Mouse (Mus musculus) CD4-positive helper T cell, adult 2 months (primary cell): Measurements from ENCODE around the gene Tnni2.
A peak's percentile ranks its signal among the peaks of the same experiment; 100 is the strongest.

ENCODE experiments used
- DNase-seq: peaks from one replicate; pipeline ENCODE4 v3.0.0-alpha.2; 2012; ENCODE audit warnings: low read depth, missing footprints, low spot score

Tnni2 gene

DNA sequence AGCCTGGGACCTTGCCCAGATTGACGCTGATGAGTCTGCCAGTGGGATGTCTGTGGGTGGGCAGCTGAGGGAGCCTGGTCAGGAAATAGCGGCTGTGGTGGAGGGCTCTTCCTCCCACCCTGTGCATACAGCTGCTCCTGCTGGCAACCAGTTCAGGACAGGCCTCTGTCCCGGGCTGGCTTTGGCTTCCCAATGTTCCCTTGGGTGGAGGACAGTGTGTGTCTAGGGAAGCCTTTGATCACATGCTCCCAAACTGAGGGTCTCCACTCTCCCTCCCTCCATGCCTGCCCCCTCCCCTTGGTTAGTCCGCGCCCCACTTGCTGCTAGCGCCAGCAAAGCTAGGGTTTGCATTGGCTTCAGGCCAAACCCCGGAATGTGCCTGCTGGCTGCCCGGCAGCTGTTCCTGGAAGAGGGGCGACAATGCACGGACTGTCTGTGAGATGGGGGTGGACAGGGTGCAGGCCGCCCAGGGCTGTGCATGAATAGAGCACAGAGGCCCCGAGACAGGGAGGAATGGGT is 11.4 kb upstream of the Tnni2 start:
- no peak for DNase-seq

DNA sequence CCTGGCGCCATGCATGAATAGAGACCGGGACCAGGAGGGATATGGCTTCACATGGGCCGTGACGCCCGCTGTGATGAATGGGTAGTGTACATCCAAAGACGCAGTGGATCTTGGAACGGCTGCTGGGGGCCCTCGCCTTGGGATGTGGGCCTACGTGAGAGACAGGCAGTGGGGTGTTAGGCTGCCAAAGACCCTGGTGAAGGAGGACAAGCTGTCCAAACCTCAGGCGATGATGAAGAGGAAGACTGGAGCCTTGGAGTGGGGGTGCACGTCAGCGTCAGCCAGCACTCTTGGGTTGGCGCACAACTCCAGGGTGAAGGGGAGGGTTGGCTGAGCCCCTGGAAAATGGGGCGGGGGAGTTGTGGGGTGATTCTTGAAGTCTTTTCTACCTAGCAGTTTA is 10.5 kb upstream of the Tnni2 start:
- DNase-seq: no peak

DNA sequence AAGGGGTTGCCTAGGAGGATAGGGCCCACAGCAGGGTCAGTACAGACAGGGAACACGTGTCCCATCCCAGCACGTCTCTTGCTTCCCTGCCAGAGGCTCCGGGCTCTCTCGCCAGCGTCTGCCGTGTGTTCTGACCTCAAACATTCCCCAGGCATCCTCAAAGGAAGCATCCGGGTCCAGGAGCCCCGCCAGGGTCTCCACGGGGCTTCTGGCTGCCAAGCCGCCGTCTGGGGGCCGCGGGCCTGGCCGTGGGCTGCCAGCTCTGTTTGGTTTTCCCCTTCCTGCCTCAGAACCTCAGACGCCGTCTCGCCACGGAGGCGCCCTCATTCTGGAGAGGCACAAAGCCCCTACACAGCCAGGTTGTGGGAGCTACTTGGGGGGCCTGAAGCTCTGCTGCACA is 8.0 kb upstream of the Tnni2 start:
- no peak for DNase-seq

DNA sequence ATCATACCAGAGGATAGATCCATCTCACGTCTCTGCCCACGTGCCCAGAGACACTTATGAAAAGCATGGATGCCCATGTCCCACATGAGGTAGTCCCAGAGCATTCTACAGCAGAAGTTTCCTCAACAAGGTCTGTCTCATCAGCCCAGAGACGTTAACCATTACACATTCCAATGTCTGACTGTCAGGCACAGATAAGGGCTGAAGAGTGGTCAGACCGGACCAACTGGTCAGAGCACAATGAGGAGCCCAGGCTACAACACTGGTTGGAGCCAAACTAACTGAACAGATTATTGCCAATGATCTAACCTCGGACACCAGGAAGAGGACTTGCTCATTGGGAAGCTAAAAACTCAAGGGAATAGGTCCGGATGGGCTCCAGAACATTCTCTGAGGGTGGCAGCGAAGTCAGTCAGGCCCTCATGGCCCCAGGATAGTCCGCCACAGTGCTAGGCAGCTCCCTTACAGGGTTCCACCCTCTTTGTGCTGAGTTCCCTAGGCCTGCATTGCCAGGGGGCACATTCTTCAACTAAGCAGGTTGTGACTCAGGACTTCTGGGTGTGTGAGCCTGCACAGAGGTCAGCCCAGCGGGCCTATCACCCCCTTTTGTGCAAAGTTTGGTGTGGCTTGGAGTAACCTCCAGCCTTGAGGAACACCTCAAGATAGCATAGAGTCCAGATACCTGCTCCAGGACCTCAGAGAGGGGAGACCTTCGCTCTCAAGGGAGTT is 7.3 kb upstream of the Tnni2 start, which contains the start of gene Syt8:
Gene Syt8 (plus strand): TSS at position 714 of the 729 bp plus-strand sequence.
- no peak for DNase-seq

DNA sequence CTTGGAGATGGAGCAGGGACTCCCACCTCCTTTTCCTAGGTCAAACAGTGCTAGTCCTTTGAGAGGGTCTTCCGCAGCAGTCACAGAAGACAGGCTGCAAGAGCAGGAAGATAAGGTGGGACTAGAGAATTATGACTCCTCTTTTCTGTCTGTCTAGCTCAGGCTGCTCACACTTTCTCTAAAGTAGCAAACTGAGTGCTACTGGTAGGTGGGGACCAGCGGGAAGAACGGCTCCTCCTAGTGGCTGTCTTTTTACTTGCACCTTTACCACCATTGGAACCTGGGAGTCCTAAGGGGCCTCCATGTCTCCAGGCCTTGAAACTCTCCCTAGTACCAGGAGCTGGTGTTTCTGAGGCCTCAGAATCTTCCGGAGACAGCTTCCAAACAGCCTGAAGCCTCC is 6.1 kb upstream of the Tnni2 start:
- DNase-seq: peak; percentile 71

DNA sequence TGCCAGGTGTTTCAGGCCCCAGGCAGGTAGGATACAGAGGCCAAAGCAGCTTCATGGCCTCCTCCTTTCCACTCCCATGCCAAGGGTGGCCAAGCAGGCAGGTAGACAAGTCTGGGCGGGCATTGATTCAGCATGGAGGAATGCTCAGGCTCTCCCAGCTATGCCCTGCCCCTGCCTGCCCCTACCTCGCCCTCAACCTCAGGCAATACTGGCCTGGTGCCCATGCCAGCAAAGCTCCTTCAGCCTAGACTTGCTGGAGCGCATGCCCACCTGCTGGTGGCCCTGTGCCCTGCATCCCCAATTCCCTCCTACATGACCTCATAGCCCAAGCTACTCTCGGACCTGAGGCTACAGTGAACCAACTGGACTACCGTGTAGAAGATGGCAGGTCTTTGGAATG is 4.3 kb upstream of the Tnni2 start:
- DNase-seq: no peak

DNA sequence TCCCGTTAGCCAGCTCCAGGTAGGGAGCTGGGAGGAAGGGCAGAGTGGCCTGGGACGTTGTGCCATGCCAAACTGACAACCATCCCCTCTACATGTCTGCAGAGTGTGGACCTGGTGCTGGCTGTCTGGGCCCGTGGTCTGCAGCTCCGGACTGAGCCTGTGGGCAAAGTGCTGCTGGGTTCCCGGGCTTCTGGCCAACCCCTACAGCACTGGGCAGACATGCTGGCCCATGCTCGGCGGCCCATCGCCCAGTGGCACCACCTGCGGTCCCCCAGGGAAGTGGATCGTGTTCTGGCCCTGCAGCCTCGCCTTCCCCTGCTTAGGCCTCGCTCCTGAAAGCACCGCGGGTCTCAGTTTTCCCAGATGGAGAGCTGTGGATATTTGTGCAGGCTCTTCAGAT is 1.6 kb upstream of the Tnni2 start:
- no peak for DNase-seq

DNA sequence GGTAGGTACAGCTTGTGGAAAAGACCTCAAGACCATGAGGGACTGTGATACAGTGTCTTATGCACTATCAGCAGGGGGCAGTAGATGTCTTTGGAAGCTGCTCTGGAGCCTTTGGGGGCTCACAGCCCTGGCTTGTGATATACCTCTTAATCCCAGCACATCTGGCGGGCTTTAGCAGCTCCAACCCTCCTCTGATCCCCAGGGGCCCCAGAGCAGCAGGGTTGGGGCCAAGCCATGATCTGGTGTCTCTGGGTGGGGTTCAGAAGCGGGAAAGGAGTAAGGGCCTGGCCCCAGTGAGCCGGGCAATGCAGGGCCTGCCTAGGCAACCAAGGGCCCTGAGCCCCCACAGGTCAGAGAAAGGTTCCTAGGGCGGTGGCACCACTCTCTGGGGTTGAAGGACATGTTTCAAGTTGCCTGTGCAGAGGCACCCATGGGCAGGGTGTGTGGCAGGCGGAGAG is 922 bp upstream of the Tnni2 start:
- peak; percentile 37 for DNase-seq

DNA sequence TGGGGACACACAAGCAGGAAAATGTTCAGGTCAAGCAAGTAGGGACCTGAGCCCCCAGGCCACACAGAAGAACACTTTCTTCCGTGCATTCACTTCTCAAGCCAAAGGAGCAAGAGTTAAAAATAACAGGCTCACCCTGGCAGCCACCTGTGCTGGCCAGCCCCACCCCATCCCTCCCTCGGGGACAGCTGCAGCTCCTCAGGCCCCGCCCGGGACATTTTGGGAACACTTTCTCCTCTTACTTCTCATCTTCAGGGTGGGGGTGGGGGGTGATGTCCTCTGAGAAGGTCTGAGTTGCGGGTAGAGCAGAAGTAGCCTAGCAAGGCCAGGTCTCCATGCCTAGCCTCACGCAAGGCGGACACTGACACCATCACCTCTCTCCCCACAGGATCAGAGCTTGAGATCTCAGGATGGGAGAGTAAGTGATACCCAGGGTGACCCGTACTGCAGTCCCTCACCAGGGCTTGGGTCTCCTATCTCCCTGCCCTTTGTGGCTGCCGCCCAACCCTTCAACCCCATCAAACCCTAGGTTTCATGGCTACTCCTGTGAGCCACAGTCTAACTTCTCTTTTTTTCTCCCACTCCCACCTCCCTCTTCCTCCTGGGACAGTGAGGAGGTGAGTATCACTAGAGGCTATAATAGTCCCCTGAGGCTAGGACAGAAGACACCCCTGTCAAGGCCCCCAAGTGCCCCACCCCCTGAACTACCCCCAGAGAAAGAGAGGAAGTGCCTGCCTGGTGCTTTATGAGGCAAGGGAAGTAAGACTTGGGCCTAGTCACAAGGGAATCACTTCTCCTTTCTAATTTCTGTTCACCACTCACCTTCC is 686 bp downstream of the Tnni2 start:
- DNase-seq: no peak

DNA sequence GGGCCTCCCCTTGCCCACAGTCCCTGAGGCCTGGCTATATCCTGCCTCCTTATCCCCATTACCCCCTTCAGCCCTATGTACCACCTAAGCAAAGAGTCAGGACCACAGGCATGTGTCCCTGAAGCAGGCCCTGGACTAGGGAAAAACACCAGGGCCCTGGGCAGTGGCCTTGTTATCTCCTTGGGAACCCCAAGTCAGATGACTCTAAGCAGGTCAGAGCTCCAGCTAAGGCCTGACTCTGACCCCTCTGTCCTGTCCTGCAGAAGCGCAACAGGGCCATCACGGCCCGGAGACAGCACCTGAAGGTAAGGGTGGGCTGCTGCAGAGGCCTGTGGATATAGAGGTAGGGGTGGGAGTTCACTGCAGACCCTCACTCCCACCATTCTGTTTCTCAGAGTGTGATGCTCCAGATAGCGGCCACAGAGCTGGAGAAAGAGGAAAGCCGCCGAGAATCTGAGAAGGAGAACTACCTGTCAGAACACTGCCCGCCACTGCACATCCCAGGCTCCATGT is 1.4 kb downstream of the Tnni2 start:
- no peak for DNase-seq

DNA sequence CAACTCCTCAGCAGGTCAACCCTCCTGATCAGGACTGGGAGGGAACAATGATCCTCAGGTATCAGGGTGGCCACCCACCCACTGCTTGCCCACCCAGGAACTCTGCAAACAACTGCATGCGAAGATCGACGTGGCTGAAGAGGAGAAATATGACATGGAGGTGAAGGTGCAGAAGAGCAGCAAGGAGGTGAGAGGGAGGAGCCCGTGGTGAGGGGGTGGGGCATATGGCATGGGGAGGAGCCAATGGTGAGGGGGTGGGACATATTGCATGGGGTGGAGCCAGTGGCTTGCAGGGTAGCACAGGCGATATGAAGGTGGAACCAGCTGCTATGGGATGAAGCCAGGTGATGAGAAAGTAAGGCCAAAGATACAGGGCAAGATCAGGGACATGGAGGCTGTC is 1.9 kb downstream of the Tnni2 start:
- no peak for DNase-seq

DNA sequence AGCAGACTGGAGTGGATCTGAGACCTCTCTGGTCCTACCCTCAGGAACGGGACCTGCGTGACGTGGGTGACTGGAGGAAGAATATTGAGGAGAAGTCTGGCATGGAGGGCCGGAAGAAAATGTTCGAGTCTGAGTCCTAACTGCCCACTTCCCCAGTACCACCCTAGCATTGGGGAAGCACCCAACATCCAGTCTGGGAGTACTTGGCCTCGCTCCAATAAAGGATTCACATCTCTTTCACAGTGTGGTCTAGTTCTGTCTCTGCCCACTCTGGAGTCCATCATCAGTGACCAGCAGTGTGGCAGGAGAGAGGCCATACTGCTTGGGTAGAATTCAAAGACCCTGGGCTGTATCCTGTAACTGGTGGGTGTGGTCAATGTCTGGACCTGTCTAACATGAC is 2.6 kb downstream of the Tnni2 start:
- no peak for DNase-seq

DNA sequence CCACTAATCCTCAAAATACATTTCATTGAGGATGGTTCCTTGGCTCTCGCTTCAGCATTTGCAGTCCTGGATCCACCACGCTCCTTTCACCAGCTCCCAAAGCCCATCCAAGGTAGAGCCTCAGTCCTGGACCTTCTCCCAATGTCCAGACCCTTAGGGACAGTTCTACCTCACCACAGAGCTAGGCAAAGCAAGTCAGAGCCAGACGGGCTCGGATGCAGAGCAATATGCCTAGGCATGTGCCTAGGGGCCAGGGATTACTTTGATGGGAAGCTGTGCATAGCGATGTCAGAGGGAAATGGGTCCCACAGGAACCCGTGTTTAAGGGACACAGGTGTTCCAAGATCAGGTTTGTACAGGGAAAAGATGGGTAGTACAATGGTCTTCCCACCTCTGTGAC is 3.7 kb downstream of the Tnni2 start:
- no peak for DNase-seq

DNA sequence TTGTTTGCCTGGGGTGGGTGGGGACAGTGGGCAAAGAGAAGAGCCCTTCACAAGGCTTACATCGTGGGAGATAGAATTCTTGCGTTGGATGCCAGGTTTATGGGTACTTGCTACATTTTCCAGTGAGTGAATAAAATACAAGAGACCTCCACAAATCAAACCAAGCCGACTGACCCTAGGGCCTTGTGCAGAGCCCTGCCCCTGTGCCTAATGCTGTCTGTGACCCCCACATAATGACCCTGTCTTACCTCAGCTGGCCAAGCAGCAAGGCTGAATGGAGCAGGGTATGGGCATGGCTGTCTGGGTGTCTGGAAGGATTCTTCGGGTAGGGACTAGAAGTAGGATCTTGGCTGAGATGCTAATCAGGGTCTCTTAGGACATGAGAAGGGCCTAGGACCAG is 4.7 kb downstream of the Tnni2 start:
- DNase-seq: no peak

DNA sequence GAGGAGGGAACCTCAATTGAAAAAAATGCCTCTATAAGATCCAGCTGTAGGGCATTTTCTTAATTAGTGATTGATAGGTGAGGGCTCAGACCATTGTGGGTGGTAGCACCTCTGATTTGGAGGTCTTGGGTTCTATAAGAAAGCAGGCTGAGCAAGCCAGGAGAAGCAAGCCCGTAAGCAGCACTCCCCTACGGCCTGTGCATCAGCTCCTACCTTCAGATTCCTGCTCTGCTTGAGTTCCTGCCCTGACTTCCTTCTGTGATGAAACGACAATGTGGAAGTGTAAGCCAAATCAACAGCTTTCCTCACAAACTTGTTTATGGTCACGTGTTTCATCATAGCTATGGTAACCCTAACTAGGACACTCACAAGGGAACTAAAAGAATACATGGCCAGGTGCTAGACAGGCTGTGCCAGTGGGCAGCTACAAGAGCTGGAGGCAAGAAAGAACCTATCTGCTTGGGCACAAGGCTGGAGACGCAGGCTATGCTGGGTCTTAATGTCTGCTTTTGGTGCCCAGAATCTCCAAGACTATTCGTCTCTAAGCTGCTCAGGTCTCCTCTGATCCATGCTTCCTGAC is 7.5 kb downstream of the Tnni2 start:
- no peak for DNase-seq

DNA sequence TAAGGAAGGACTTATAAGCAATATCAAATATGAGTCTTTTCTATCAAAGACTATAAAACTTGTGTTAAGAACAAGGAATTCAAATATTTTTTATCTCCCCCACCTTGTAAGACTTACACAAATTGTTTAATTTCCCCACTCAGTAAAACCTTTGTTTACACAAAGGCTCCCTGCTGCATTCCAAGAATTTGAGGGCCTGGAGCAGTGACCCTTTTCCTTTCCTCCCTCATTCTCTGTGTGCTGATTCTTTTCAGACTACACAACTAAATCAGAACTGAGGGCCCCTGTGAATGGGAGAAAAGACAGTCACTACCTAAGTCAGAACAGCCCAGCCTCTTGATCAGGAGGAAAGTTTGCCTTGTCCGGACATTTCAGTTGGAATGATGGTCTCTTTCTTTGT is 13.1 kb downstream of the Tnni2 start:
- DNase-seq: no peak

DNA sequence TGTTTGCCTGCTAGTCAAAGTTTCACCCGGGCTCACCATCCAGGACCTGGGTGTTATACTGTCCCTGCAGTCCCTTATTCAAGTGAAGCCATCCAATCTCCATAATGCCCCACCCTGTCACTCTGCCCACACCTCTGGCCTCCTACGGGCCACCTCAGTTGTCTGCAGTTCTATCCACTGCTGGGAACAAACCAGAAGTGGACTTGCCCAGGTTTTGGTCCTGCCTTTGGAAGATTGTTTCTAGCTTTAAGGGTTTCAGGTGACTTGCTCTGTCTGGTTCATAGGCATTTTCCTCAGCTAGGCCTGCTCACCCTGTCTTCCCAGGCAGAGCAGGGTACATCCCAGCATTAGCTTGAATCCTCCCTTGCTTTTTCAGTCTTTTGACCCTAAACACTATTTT is 13.6 kb downstream of the Tnni2 start:
- DNase-seq: no peak

DNA sequence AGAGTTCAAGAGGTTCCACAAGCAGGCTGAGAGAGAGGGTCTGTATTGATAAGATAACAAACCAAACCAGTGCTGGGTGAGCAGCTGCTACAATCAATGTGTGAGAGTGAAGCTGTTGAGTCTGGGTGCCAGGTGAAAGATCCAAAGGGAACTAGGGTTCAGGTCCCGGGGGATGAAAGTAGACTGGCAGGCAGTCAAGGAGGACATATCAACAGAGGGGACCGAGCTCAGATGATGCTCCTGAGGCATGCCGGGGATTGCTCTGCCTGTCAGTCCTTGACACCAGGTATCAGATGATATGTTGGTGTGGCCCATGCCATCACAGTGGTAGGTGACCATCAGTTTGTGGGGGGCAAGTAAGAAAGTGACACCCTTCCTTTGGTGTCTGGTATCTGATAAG is 15.2 kb downstream of the Tnni2 start:
- no peak for DNase-seq

DNA sequence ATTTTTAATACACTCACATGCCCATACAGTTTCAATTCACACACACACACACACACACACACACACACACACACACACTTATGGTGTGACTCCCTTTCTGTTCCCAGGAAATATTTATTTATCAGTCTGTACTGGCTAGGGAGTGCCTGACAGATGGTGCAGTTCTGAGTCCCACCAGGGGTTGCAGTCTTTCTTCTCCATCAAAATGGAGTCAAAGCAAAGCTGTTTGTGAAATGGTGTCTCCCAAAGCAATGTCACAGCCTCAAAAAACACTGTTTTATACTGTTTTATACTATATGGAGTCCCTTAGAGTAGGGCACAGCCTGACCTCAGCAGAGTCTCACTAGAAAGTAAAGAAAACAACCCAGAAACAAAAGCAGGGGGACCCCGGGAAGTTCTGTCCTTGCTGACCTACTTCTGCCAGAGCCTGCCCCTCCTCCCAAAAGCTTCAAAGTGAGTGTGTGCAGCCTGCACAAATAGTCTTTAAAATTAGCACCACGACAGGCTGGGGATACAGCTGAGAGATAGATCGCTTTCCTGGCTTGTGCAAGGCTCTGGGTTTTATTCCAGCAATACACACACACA is 15.7 kb downstream of the Tnni2 start:
- DNase-seq: peak; percentile 26

DNA sequence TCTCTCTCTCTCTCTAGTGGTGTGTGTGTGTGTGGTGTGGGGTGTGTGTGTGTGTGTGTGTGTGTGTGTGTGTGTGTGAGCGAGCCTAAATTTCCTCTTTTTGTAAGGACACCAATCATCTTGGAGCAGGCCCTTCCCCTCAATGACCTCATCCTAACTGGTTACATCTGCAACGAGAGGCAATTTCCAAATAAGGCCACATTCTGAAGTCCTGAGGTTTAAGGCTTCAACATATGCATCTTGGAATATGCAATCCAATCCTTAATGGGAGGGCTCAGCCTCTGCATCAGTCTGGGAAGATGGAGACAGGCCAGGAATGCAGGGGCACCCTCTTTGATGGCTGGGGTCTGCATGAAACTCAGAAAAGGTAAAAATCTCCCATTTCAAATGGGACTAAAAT is 16.4 kb downstream of the Tnni2 start:
- no peak for DNase-seq

DNA sequence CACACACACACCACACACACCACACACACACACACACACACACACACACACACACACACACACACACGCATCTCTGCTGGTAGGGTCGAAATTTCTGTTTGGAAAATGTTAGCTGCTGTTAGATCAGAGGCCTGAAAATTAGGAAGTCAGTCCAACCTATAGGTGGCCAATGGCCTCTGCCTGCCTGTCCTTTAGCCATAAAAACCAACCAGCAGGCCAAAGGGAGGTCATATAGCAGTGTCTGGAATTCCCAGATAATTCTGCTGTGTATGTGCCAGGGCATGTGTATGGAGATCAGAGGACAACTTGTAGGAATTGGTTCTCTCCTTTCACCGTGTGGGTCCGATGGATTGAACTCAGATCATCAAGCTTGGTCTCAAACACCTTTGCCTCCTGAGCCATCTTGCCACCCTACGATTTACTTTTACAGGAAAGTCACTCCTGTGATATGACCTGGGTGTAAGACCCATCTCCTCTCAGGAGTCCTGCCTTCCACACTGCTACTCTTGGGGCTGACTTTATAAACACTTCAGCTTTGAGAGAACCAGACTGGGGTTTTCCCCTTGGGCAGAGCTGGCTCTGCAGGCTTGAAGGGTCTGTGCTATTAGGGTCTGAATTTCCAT is 17.2 kb downstream of the Tnni2 start:
- DNase-seq: no peak
